Mouse (Mus musculus): ENCODE results near the gene Fcrla. TPM values are rescaled to one million over a fixed set of nuclear protein-coding genes. Genes with fewer than 3 reads are reported as not detected.
A peak's percentile ranks its signal among the peaks of the same experiment; 100 is the strongest.

The Fcrla gene
- polyA plus RNA-seq, 1 experiment, result not detected

DNA sequence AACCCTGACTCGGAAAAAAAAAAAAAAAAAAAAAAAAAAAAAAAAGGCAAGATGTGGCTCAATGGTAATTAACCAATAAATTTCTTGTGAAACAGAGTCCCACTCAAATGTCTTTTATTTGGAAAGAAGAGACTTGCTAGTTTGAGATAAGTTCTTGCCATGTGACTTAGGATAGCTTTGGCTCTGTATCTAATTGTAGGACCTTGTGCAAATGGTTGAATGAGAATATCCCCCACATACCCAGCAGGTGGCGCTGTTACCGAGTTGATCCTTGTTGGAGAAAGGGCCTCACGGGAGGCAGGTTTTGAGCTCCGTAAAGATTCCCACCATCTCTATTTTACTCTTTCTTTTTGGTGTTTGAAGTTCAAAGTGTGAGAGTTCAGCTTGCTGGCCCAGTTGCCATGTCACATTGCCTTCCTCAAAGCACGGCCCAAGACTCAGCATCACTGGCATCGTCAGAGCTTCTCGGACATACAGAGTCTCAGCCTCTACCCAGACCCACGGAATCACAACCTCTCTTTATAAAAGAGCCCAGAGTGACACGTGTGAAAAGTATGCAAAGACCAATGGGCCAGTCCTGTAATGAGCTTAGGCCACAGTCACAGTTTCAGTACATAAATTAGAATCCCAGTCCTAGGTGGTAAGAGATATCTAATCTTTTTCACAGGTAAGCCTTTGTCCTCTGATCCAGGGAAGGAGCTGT, 25.7 kb downstream of the Fcrla start:
- Histone ChIP-seq H3K36me3 (ENCODE audit: control insufficient read depth, insufficient read depth, low read length, poor library complexity, severe bottlenecking) (no peaks in the 10 kb centered on the region), H3K9me3 (replicated peaks; ENCODE audit: control insufficient read depth, insufficient read depth, low read length, poor library complexity, severe bottlenecking) (no peaks in the 10 kb centered on the region), H3K4me3 (ENCODE audit: low read depth, low read length) (no peak overlapping the region), H3K27ac (ENCODE audit: insufficient read depth, low read length) (no peak overlapping the region), H3K4me1 (ENCODE audit: control insufficient read depth, insufficient read depth, low read length) (no peaks in the 10 kb centered on the region), H3K9ac (ENCODE audit: low read depth, poor library complexity, severe bottlenecking) (no peak overlapping the region; the same call in 1 of the 2 replicates), H3K27me3 (ENCODE audit: control insufficient read depth, insufficient read depth, low read length, poor library complexity, severe bottlenecking) (no peaks in the 10 kb centered on the region)
- TF ChIP-seq POLR2A (IDR thresholded peaks at IDR 0.05; ENCODE audit: insufficient read depth, low read length), result no peak
- TF ChIP-seq EP300 (IDR thresholded peaks at IDR 0.05; ENCODE audit: insufficient read depth, low read depth, low read length), result no peak
- TF ChIP-seq CTCF (IDR thresholded peaks at IDR 0.05; ENCODE audit: low read depth, low read length), result peak; percentile 75

DNA sequence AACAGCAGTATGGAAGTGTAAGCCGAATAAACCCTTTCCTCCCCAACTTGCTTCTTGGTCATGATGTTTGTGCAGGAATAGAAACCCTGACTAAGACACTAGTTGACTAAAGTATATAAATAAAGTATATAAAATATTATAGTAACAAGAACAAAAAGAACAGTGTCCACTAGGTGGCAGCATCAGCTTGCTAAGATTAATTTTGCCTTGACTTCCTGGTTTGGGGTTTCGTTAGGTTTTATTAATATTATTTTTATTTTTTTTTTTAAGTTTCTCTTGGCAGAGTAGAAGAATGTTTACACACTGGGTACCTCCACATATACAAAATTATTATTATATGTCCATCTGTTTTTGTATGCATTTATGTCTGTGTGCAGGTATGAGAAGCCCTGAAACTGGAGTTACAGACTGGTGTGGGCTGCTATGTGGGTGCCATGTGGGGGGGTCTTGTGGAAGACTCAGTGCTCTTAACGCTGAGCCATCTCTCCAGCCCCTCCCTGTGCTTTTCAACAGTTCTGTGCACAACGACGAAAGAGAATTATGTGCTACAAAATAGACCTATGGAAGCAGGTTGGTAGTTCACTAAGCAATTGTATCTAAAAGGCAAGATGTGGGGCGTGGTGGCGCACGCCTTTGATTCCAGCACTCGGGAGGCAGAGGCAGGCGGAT, 26.4 kb downstream of the Fcrla start:
- Histone ChIP-seq H3K4me3 (ENCODE audit: low read depth, low read length) (peak overlapping the region; percentile 18; the same call in 1 of the 2 replicates), H3K9ac (ENCODE audit: low read depth, poor library complexity, severe bottlenecking) (no peak overlapping the region), H3K9me3 (replicated peaks; ENCODE audit: control insufficient read depth, insufficient read depth, low read length, poor library complexity, severe bottlenecking) (no peaks in the 10 kb centered on the region), H3K4me1 (ENCODE audit: control insufficient read depth, insufficient read depth, low read length) (no peaks in the 10 kb centered on the region), H3K36me3 (ENCODE audit: control insufficient read depth, insufficient read depth, low read length, poor library complexity, severe bottlenecking) (no peaks in the 10 kb centered on the region), H3K27me3 (ENCODE audit: control insufficient read depth, insufficient read depth, low read length, poor library complexity, severe bottlenecking) (no peaks in the 10 kb centered on the region), H3K27ac (ENCODE audit: insufficient read depth, low read length) (no peak overlapping the region)
- TF ChIP-seq POLR2A (IDR thresholded peaks at IDR 0.05; ENCODE audit: insufficient read depth, low read length) (no peak), EP300 (IDR thresholded peaks at IDR 0.05; ENCODE audit: insufficient read depth, low read depth, low read length) (no peak), CTCF (IDR thresholded peaks at IDR 0.05; ENCODE audit: low read depth, low read length) (no peak)

GRCm38 (mm10) chr1:170898413-170899075, 28.8 kb downstream of the Fcrla start:
- TF ChIP-seq CTCF (IDR thresholded peaks at IDR 0.05; ENCODE audit: low read depth, low read length) (no peak), EP300 (IDR thresholded peaks at IDR 0.05; ENCODE audit: insufficient read depth, low read depth, low read length) (no peak), POLR2A (IDR thresholded peaks at IDR 0.05; ENCODE audit: insufficient read depth, low read length) (no peak)

DNA sequence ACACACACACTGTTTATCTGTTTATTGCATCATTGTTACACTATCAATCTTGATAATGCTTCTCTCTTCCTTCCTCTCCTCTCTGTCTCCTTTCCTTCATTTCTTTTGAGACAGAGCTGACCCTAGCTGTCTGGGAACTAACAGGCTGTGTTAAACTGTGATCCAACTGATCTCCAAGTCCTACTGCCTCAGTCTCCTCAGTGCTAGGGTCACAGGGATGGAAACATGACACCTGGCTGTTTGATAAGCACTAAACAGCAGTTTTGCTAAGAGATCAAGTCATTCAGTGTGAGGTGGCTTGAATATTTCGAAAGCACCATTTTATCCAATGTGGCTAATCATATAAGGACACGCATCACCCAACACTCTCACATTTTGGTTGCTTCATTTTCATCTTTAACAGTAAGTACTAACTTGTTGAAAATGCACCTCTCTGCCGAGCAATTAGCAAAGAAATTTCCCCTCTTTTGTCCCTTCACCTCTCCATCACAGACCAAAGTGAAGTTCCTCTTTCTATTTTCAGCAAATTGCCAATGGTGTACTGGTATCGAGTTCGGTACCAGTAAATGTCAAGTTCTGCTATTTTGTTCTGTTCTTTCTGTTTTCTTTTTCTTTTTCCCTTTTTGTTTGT, 30.6 kb downstream of the Fcrla start:
- no peaks in the 10 kb centered on the region for H3K36me3 ChIP-seq (ENCODE audit: control insufficient read depth, insufficient read depth, low read length, poor library complexity, severe bottlenecking)
- H3K4me3 ChIP-seq (ENCODE audit: low read depth, low read length), result no peak overlapping the region
- H3K9ac ChIP-seq (ENCODE audit: low read depth, poor library complexity, severe bottlenecking), result no peak overlapping the region
- no peaks in the 10 kb centered on the region for H3K27me3 ChIP-seq (ENCODE audit: control insufficient read depth, insufficient read depth, low read length, poor library complexity, severe bottlenecking)
- H3K4me1 ChIP-seq (ENCODE audit: control insufficient read depth, insufficient read depth, low read length), result peaks cover 1% of the 10 kb centered on the region
- H3K9me3 ChIP-seq (replicated peaks; ENCODE audit: control insufficient read depth, insufficient read depth, low read length, poor library complexity, severe bottlenecking), result no peaks in the 10 kb centered on the region
- TF ChIP-seq POLR2A (IDR thresholded peaks at IDR 0.05; ENCODE audit: insufficient read depth, low read length), result no peak
- TF ChIP-seq EP300 (IDR thresholded peaks at IDR 0.05; ENCODE audit: insufficient read depth, low read depth, low read length), result no peak
- no peak for TF ChIP-seq CTCF (IDR thresholded peaks at IDR 0.05; ENCODE audit: low read depth, low read length)
- H3K27ac ChIP-seq (ENCODE audit: insufficient read depth, low read length), result peak overlapping the region; percentile 68

More at GRCm38 (mm10) chr1:170898413-170899075, 28.8 kb downstream of the Fcrla start:
- Histone ChIP-seq H3K36me3 (ENCODE audit: control insufficient read depth, insufficient read depth, low read length, poor library complexity, severe bottlenecking) (no peaks in the 10 kb centered on the region), H3K27ac (ENCODE audit: insufficient read depth, low read length) (no peak overlapping the region), H3K9me3 (replicated peaks; ENCODE audit: control insufficient read depth, insufficient read depth, low read length, poor library complexity, severe bottlenecking) (no peaks in the 10 kb centered on the region), H3K27me3 (ENCODE audit: control insufficient read depth, insufficient read depth, low read length, poor library complexity, severe bottlenecking) (no peaks in the 10 kb centered on the region), H3K4me3 (ENCODE audit: low read depth, low read length) (no peak overlapping the region), H3K9ac (ENCODE audit: low read depth, poor library complexity, severe bottlenecking) (no peak overlapping the region), H3K4me1 (ENCODE audit: control insufficient read depth, insufficient read depth, low read length) (peaks cover 1% of the 10 kb centered on the region)

GRCm38 (mm10) chr1:170894603-170895602, 32.5 kb downstream of the Fcrla start:
- Histone ChIP-seq H3K36me3 (ENCODE audit: control insufficient read depth, insufficient read depth, low read length, poor library complexity, severe bottlenecking) (no peaks in the 10 kb centered on the region), H3K4me1 (ENCODE audit: control insufficient read depth, insufficient read depth, low read length) (peaks cover 4% of the 10 kb centered on the region), H3K9ac (ENCODE audit: low read depth, poor library complexity, severe bottlenecking) (peak overlapping the region; percentile 36), H3K9me3 (replicated peaks; ENCODE audit: control insufficient read depth, insufficient read depth, low read length, poor library complexity, severe bottlenecking) (no peaks in the 10 kb centered on the region), H3K27me3 (ENCODE audit: control insufficient read depth, insufficient read depth, low read length, poor library complexity, severe bottlenecking) (no peaks in the 10 kb centered on the region), H3K27ac (ENCODE audit: insufficient read depth, low read length) (peak overlapping the region; percentile 90), H3K4me3 (ENCODE audit: low read depth, low read length) (no peak overlapping the region)
- TF ChIP-seq EP300 (IDR thresholded peaks at IDR 0.05; ENCODE audit: insufficient read depth, low read depth, low read length) (peak; percentile 65), POLR2A (IDR thresholded peaks at IDR 0.05; ENCODE audit: insufficient read depth, low read length) (no peak), CTCF (IDR thresholded peaks at IDR 0.05; ENCODE audit: low read depth, low read length) (no peak)
